Mouse (Mus musculus) adrenal gland (tissue): ENCODE data around the gene Slc15a1.
"Not testable (repeated sequence)": the region's sequence is repeated elsewhere in the genome, so short reads cannot be mapped to it uniquely, and the experiment has no call there.

ENCODE experiments used
- intact Hi-C: fragments of 180-260 bp; cut with DNase I; formaldehyde crosslinking; loops from one replicate; pipeline ENCODE4 v1.15.1; 2025

Gene Slc15a1

GRCm38 (mm10) chr14:121416626-121417319, 88.3 kb downstream of the Slc15a1 start:
- intact Hi-C loops, result no loop called here

GRCm38 (mm10) chr14:121414635-121415241, 90.3 kb downstream of the Slc15a1 start:
- intact Hi-C loops, result no loop called here

GRCm38 (mm10) chr14:121413726-121414125, 91.3 kb downstream of the Slc15a1 start:
- intact Hi-C loops, result not testable (repeated sequence)
